Mouse (Mus musculus) intestine, postnatal 0 days (tissue): ENCODE measurements around the gene Lbhd1. TPM values are rescaled to one million over a fixed set of nuclear protein-coding genes. Genes with fewer than 3 reads are reported as not detected.
A peak's percentile ranks its signal among the peaks of the same experiment; 100 is the strongest.

Experiments used
- ATAC-seq: fragments of 200-750 bp; cut with Nextera tagmentation; 2 replicates; pipeline ENCODE4 v1.8.0; 2017; ENCODE audit warnings: mild to moderate bottlenecking, moderate TSS enrichment, moderate library complexity
- H3K27ac ChIP-seq: fragments of 300-500 bp; sonication (generic); 2 replicates; pipeline ENCODE4 v1.5.1; 2014; ENCODE audit warnings: mild to moderate bottlenecking, low read depth, low read length, moderate library complexity
- H3K27me3 ChIP-seq: fragments of 300-500 bp; sonication (generic); replicated peaks from 2 replicates; pipeline ENCODE4 v1.6.1; 2014; ENCODE audit warnings: low read length, mixed read lengths; ENCODE audit not compliant: control insufficient read depth, insufficient read depth
- H3K36me3 ChIP-seq: fragments of 300-500 bp; sonication (generic); 2 replicates; pipeline ENCODE4 v1.6.1; 2014; ENCODE audit warnings: mild to moderate bottlenecking, moderate library complexity; ENCODE audit not compliant: control insufficient read depth, insufficient read depth
- H3K4me1 ChIP-seq: fragments of 300-500 bp; sonication (generic); replicated peaks from 2 replicates; pipeline ENCODE4 v1.6.1; 2014; ENCODE audit warnings: antibody characterized with exemption, low read length, mixed read lengths; ENCODE audit not compliant: control insufficient read depth, insufficient read depth
- H3K4me2 ChIP-seq: fragments of 300-500 bp; sonication (generic); replicated peaks from 2 replicates; pipeline ENCODE4 v1.6.1; 2014; ENCODE audit warnings: low read depth, mild to moderate bottlenecking, moderate library complexity
- H3K4me3 ChIP-seq: fragments of 300-500 bp; sonication (generic); 2 replicates; pipeline ENCODE4 v1.5.1; 2014; ENCODE audit warnings: low read depth, low read length
- H3K9ac ChIP-seq: fragments of 300-500 bp; sonication (generic); 2 replicates; pipeline ENCODE4 v1.6.1; 2014; ENCODE audit warnings: mild to moderate bottlenecking, low read depth, low read length
- H3K9me3 ChIP-seq: fragments of 300-500 bp; sonication (generic); 2 replicates; pipeline ENCODE4 v1.6.1; 2016; ENCODE audit warnings: mixed run types; ENCODE audit not compliant: control insufficient read depth
- CTCF ChIP-seq: sonication (generic); IDR thresholded peaks from 2 replicates; pipeline ENCODE4 v1.5.1; 2016; ENCODE audit warnings: low read depth, mild to moderate bottlenecking, control low read depth, antibody characterized with exemption, moderate library complexity
- WGBS: fragments of 180-500 bp; shearing (Covaris S2); extraction: QIAGEN DNeasy Blood & Tissue Kit; methylation state at CpG from one replicate; pipeline ENCODE4 v1.1.7; 2014; 5-methylcytosine and 5-hydroxymethylcytosine counted together
- polyA plus RNA-seq: library from polyadenylated mRNA; unstranded; fragments of >200 nt; fragmentation: Nextera tagmentation; extraction: Ambion mirVana; gene quantifications from 2 replicates; pipeline ENCODE4 v1.2.1, GENCODE M21; 2015

The Lbhd1 gene
- polyA plus RNA-seq, 1 experiment from 2014 or later, result 44.6 TPM

GRCm38 (mm10) chr19:8903412-8903811, 19.9 kb downstream of the Lbhd1 start:
- Histone ChIP-seq H3K9me3 (no peaks in the 10 kb centered on the region), H3K9ac (no peak overlapping the region), H3K27ac (no peak overlapping the region), H3K27me3 (no peaks in the 10 kb centered on the region), H3K36me3 (peaks cover 55% of the 10 kb centered on the region), H3K4me3 (no peak overlapping the region), H3K4me2 (no peak overlapping the region), H3K4me1 (no peaks in the 10 kb centered on the region)
- no peak for ATAC-seq
- TF ChIP-seq CTCF, result no peak
- 95% methylated on average over 5 of the region's 5 CpGs for WGBS

- no peak overlapping the region for H3K9ac ChIP-seq
- no peak for TF ChIP-seq CTCF
- H3K4me3 ChIP-seq, result no peak overlapping the region
- no peaks in the 10 kb centered on the region for H3K4me1 ChIP-seq
- no peak overlapping the region for H3K27ac ChIP-seq
- peaks cover 94% of the 10 kb centered on the region for H3K36me3 ChIP-seq
- 92% methylated on average over 6 of the region's 6 CpGs for WGBS
- no peaks in the 10 kb centered on the region for H3K9me3 ChIP-seq
- H3K27me3 ChIP-seq, result no peaks in the 10 kb centered on the region
- H3K4me2 ChIP-seq, result no peak overlapping the region
- ATAC-seq, result no peak
These were observed 25.0 kb downstream of the Lbhd1 start for GRCm38 (mm10) chr19:8908531-8908930.

GRCm38 (mm10) chr19:8911810-8912209, 28.3 kb downstream of the Lbhd1 start:
- no peak overlapping the region for H3K4me2 ChIP-seq
- no peak for ATAC-seq
- H3K27me3 ChIP-seq, result no peaks in the 10 kb centered on the region
- TF ChIP-seq CTCF, result no peak
- no peaks in the 10 kb centered on the region for H3K9me3 ChIP-seq
- no peak overlapping the region for H3K9ac ChIP-seq
- no peak overlapping the region for H3K27ac ChIP-seq
- H3K4me3 ChIP-seq, result no peak overlapping the region
- no peaks in the 10 kb centered on the region for H3K4me1 ChIP-seq
- peaks cover 100% of the 10 kb centered on the region for H3K36me3 ChIP-seq
- WGBS, result 93% methylated on average over 5 of the region's 5 CpGs

GRCm38 (mm10) chr19:8914212-8914611, 30.7 kb downstream of the Lbhd1 start:
- TF ChIP-seq CTCF, result no peak
- Histone ChIP-seq H3K9ac (no peak overlapping the region), H3K4me2 (no peak overlapping the region), H3K4me1 (no peaks in the 10 kb centered on the region), H3K27me3 (no peaks in the 10 kb centered on the region), H3K4me3 (no peak overlapping the region), H3K27ac (no peak overlapping the region), H3K36me3 (peaks cover 76% of the 10 kb centered on the region), H3K9me3 (no peaks in the 10 kb centered on the region)
- WGBS, result 96% methylated on average over 3 of the region's 3 CpGs
- ATAC-seq, result no peak

GRCm38 (mm10) chr19:8919000-8919399, 35.5 kb downstream of the Lbhd1 start:
- Histone ChIP-seq H3K4me2 (no peak overlapping the region), H3K9me3 (no peaks in the 10 kb centered on the region), H3K36me3 (peaks cover 38% of the 10 kb centered on the region), H3K27ac (no peak overlapping the region), H3K4me3 (no peak overlapping the region), H3K27me3 (no peaks in the 10 kb centered on the region), H3K9ac (no peak overlapping the region), H3K4me1 (0 out of 2 replicates have a peak, but pooled peaks cover 5% of the 10 kb centered on the region)
- no peak for ATAC-seq
- TF ChIP-seq CTCF, result no peak
- 84% methylated on average over 3 of the region's 3 CpGs for WGBS

- TF ChIP-seq CTCF, result no peak
- Histone ChIP-seq H3K4me3 (peak overlapping the region; percentile 80), H3K27me3 (no peaks in the 10 kb centered on the region), H3K9me3 (no peaks in the 10 kb centered on the region), H3K4me1 (0 out of 2 replicates have a peak, but pooled peaks cover 5% of the 10 kb centered on the region), H3K9ac (peak overlapping the region; percentile 68), H3K27ac (peak overlapping the region; percentile 92), H3K4me2 (peak overlapping the region; percentile 83), H3K36me3 (peaks cover 31% of the 10 kb centered on the region)
- WGBS, result 66% methylated on average over 6 of the region's 6 CpGs
- ATAC-seq, result no peak
These were observed 36.1 kb downstream of the Lbhd1 start for GRCm38 (mm10) chr19:8919684-8920072.
